Mouse (Mus musculus) adrenal gland, postnatal 36 days (tissue): ENCODE data around the gene Trip10. TPM values are rescaled to one million over a fixed set of nuclear protein-coding genes. Genes with fewer than 3 reads are reported as not detected.

ENCODE experiments used
- DNase-seq, 2 experiments: peaks; one replicate each; pipeline ENCODE4 v3.0.0; 2021; ENCODE audit warnings: mixed read lengths in 1 of 2
- microRNA-seq: library from miRNA; unstranded; fragments of <30 nt; microRNA quantifications from one replicate; pipeline ENCODE4 v1.2.0, GENCODE M21; 2021
- total RNA-seq, 2 experiments: library from RNA; stranded (reverse); gene quantifications; 2 replicates each; pipeline ENCODE4 v1.2.3; 2021

The Trip10 gene
- total RNA-seq, 2 experiments from 2014 or later: 50.1 to 52.0 TPM

- DNase-seq: no peak
These were observed 43.0 kb downstream of the Trip10 start for GRCm38 (mm10) chr17:57292302-57292701.

DNA sequence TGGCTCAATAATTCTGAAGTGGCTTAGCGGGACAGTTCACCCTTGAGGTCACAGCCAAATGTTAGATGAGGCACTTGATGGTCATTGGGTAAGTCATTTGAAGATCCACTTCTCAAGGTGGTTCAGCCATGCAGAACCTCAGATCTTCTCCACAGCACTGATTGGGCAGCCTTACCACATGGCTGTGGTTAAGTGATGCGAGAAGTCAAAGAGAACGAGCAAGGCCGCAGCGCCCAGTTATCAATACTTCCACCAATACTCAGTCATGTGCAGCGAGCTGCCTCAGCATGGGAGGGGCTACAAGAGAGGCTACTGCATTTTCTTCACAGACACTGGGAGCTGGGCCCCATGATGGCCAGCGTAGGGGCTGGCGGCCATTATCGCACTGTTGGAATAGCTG, 43.7 kb downstream of the Trip10 start:
- no peak for DNase-seq

- no peak for DNase-seq
These were observed 46.7 kb downstream of the Trip10 start for GRCm38 (mm10) chr17:57295935-57296334.

GRCm38 (mm10) chr17:57297040-57297439, 47.8 kb downstream of the Trip10 start:
- DNase-seq: no peak

DNA sequence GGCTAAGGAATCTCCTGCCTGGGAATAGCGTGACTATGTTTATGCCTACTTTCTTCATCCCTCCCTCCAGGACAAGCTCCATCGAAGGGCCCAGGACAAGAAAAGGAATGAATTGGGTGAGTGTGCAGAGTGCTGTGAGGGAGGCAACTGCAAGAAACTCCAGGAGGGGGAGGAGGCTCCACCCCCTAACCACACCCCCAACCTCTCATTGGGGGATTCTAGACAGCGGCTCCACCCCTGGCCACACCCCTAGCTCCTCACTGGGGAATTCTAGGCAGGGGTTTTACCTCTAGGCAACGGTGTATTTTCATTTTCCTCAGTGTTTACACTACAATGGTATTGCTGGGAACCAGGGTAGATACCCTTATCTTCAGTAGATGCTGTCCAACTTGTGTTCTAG, 56.3 kb downstream of the Trip10 start:
- no peak for DNase-seq

GRCm38 (mm10) chr17:57307074-57307473, 57.8 kb downstream of the Trip10 start:
- no peak for DNase-seq

GRCm38 (mm10) chr17:57311801-57312200, 62.5 kb downstream of the Trip10 start:
- DNase-seq: no peak

Small RNAs within 50 kb of the gene (microRNA-seq; reads per million reads assigned to microRNA genes)
- gene Mir6978: not detected

Other genes with a start within 250 kb of the Trip10 start
- gene Pspn, start 249.4 kb upstream of the Trip10 start, total RNA-seq: 1 to 10 TPM in 1 of 2 experiments, under 1 TPM in 1; 0.76 to 2.7 TPM
- gene Gtf2f1, start 238.2 kb upstream of the Trip10 start, total RNA-seq: 10 to 100 TPM; 44.3 to 65.3 TPM
- not detected for gene Gm17949, start 238.0 kb upstream of the Trip10 start, total RNA-seq
- 10 to 100 TPM; 97.1 to 97.2 TPM for gene Khsrp, start 217.9 kb upstream of the Trip10 start, total RNA-seq
- gene Slc25a41, start 207.8 kb upstream of the Trip10 start, total RNA-seq: not detected
- gene Crb3, start 190.3 kb upstream of the Trip10 start, total RNA-seq: under 1 TPM in 1 of 2 experiments, not detected in 1; 0.82 TPM
- 10 to 100 TPM; 76.6 to 80.3 TPM for gene Slc25a23, start 189.6 kb upstream of the Trip10 start, total RNA-seq
- gene Dennd1c, start 170.9 kb upstream of the Trip10 start, total RNA-seq: 1 to 10 TPM; 1.3 to 2.8 TPM
- gene Tubb4a, start 161.7 kb upstream of the Trip10 start, total RNA-seq: 1 to 10 TPM; 3.7 to 4.2 TPM
- under 1 TPM; 0.23 to 0.40 TPM for gene Tnfsf9, start 144.1 kb upstream of the Trip10 start, total RNA-seq
- not detected for gene Cd70, start 99.7 kb upstream of the Trip10 start, total RNA-seq
- under 1 TPM; 0.17 to 0.20 TPM for gene Tnfsf14, start 55.3 kb upstream of the Trip10 start, total RNA-seq
- 100 to 1,000 TPM; 231 to 623 TPM for gene C3, start 21.3 kb upstream of the Trip10 start, total RNA-seq
- gene Gpr108, start 1.0 kb upstream of the Trip10 start, total RNA-seq: 10 to 100 TPM; 78.7 to 94.2 TPM
- 1 to 10 TPM; 2.2 to 2.9 TPM for gene Vav1, start 29.6 kb downstream of the Trip10 start, total RNA-seq
- 10 to 100 TPM in 1 of 2 experiments, 1 to 10 TPM in 1; 5.1 to 11.0 TPM for gene Adgre1, start 109.2 kb downstream of the Trip10 start, total RNA-seq